Mouse (Mus musculus) MEL (cell line): ENCODE data around the gene Adprhl1. TPM values are rescaled to one million over a fixed set of nuclear protein-coding genes. Genes with fewer than 3 reads are reported as not detected.

Experiments
- DNase-seq: peaks from one replicate; pipeline ENCODE4 v3.0.0; 2011; ENCODE audit warnings: low read depth, low spot score
- H3K27ac ChIP-seq: 2 replicates; pipeline ENCODE4 v1.5.1; 2012; ENCODE audit warnings: low read depth, mild to moderate bottlenecking, control low read depth, low read length, moderate library complexity; ENCODE audit not compliant: control insufficient read depth
- H3K27me3 ChIP-seq, 2 experiments: fragments of 150-350 bp in 1 of 2; sonication (generic) in 1 of 2; 2 replicates each; pipeline ENCODE4 v1.6.1; 2012; ENCODE audit warnings: low read length in 2 of 2, mild to moderate bottlenecking in 2 of 2, improper control_type of control experiment in 1 of 2, moderate library complexity in 1 of 2; ENCODE audit not compliant: insufficient read depth in 2 of 2, control insufficient read depth in 1 of 2
- H3K36me3 ChIP-seq, 2 experiments: 2 replicates each; pipeline ENCODE4 v1.6.1; 2012 to 2014; ENCODE audit warnings: low read length in 2 of 2, improper control_type of control experiment in 1 of 2, inconsistent platforms in 1 of 2, mild to moderate bottlenecking in 1 of 2; ENCODE audit not compliant: insufficient read depth in 2 of 2, control insufficient read depth in 1 of 2
- H3K4me1 ChIP-seq, 2 experiments: fragments of 150-350 bp in 1 of 2; sonication (generic) in 1 of 2; 2 replicates each; pipeline ENCODE4 v1.6.1; 2012; ENCODE audit warnings: low read length in 2 of 2, improper control_type of control experiment in 1 of 2, mild to moderate bottlenecking in 1 of 2; ENCODE audit not compliant: insufficient read depth in 2 of 2, control insufficient read depth in 1 of 2
- H3K4me3 ChIP-seq, 2 experiments: fragments of 150-350 bp in 1 of 2; sonication (generic) in 1 of 2; 2 replicates each; pipeline ENCODE4 v1.5.1; 2012; ENCODE audit warnings: low read depth in 2 of 2, low read length in 2 of 2, mild to moderate bottlenecking in 2 of 2, moderate library complexity in 2 of 2, control low read depth in 1 of 2, improper control_type of control experiment in 1 of 2; ENCODE audit not compliant: control insufficient read depth in 1 of 2, insufficient read depth in 1 of 2
- H3K79me2 ChIP-seq: 2 replicates; pipeline ENCODE4 v1.6.1; 2012; ENCODE audit warnings: mild to moderate bottlenecking, low read length, moderate library complexity; ENCODE audit not compliant: control insufficient read depth, poor library complexity, insufficient read depth
- H3K9ac ChIP-seq: 2 replicates; pipeline ENCODE4 v1.6.1; 2012; ENCODE audit warnings: low read depth, mild to moderate bottlenecking, control low read depth, low read length, moderate library complexity; ENCODE audit not compliant: control insufficient read depth, poor library complexity, severe bottlenecking
- H3K9me3 ChIP-seq: fragments of 150-350 bp; sonication (generic); replicated peaks from 2 replicates; pipeline ENCODE4 v1.6.1; 2012; ENCODE audit warnings: mild to moderate bottlenecking, low read length, improper control_type of control experiment, moderate library complexity; ENCODE audit not compliant: insufficient read depth
- CHD1 ChIP-seq: IDR thresholded peaks from 2 replicates; pipeline ENCODE4 v1.6.1; 2012; ENCODE audit warnings: low read depth, mild to moderate bottlenecking, inconsistent platforms, low read length, improper control_type of control experiment
- EP300 ChIP-seq, 2 experiments: IDR thresholded peaks; 2 replicates each; pipeline ENCODE4 v1.6.1; 2011; ENCODE audit warnings: improper control_type of control experiment in 2 of 2, low read length in 2 of 2, low read depth in 1 of 2, mild to moderate bottlenecking in 1 of 2
- ETS1 ChIP-seq: IDR thresholded peaks from 2 replicates; pipeline ENCODE4 v1.6.1; 2012; ENCODE audit warnings: low read depth, mild to moderate bottlenecking, inconsistent platforms, low read length, improper control_type of control experiment, moderate library complexity
- HCFC1 ChIP-seq: IDR thresholded peaks from 2 replicates; pipeline ENCODE4 v1.6.1; 2012; ENCODE audit warnings: low read depth, mild to moderate bottlenecking, inconsistent platforms, low read length, improper control_type of control experiment, moderate library complexity
- JUND ChIP-seq: IDR thresholded peaks from 2 replicates; pipeline ENCODE4 v1.6.1; 2011; ENCODE audit warnings: low read depth, mild to moderate bottlenecking, improper control_type of control experiment, low read length
- MAX ChIP-seq: IDR thresholded peaks from 2 replicates; pipeline ENCODE4 v1.6.1; 2011; ENCODE audit warnings: low read length, improper control_type of control experiment
- MYB ChIP-seq: IDR thresholded peaks from 2 replicates; pipeline ENCODE4 v1.6.1; 2011; ENCODE audit warnings: mild to moderate bottlenecking, low read depth, low read length, improper control_type of control experiment
- POLR2A ChIP-seq, 2 experiments: IDR thresholded peaks; 2 replicates each; pipeline ENCODE4 v1.6.1; 2011 to 2012; ENCODE audit warnings: low read length in 2 of 2, mild to moderate bottlenecking in 2 of 2, control low read depth in 1 of 2, improper control_type of control experiment in 1 of 2, low read depth in 1 of 2, moderate library complexity in 1 of 2; ENCODE audit not compliant: control insufficient read depth in 1 of 2, insufficient read depth in 1 of 2, poor library complexity in 1 of 2
- RCOR1 ChIP-seq: IDR thresholded peaks from 2 replicates; pipeline ENCODE4 v1.6.1; 2012; ENCODE audit warnings: low read depth, mild to moderate bottlenecking, inconsistent platforms, low read length, improper control_type of control experiment
- TBP ChIP-seq: IDR thresholded peaks from 2 replicates; pipeline ENCODE4 v1.8.0; 2011; ENCODE audit warnings: low read depth, low read length, improper control_type of control experiment
- USF1 ChIP-seq: IDR thresholded peaks from 2 replicates; pipeline ENCODE4 v1.6.1; 2014; ENCODE audit warnings: low read depth, mild to moderate bottlenecking, inconsistent platforms, low read length, improper control_type of control experiment, moderate library complexity
- ZNF384 ChIP-seq: IDR thresholded peaks from 2 replicates; pipeline ENCODE4 v1.6.1; 2012; ENCODE audit warnings: low read depth, mild to moderate bottlenecking, inconsistent platforms, low read length, improper control_type of control experiment
- polyA plus RNA-seq, 2 experiments: library from polyadenylated mRNA; stranded (reverse) in 1 of 2; unstranded in 1 of 2; fragments of >175 nt in 1 of 2; fragments of >200 nt in 1 of 2; gene quantifications; 2 replicates each; pipeline versions ENCODE4 v1.2.1 to v1.2.4; 2012; ENCODE audit warnings: low replicate concordance in 2 of 2, low read depth in 1 of 2; ENCODE audit not compliant: insufficient read length in 2 of 2, insufficient read depth in 1 of 2, missing spikeins in 1 of 2
- total RNA-seq: library from RNA; depleted of rRNA; stranded (reverse); fragments of 300-350 nt; gene quantifications from 2 replicates; pipeline ENCODE4 v1.2.3, GENCODE M21; 2012

The Adprhl1 gene
- total and polyA plus RNA-seq, 3 experiments = not detected

- Histone ChIP-seq H3K27ac (no peak overlapping the region), H3K9me3 (no peaks in the 10 kb centered on the region), H3K9ac (no peak overlapping the region), H3K36me3 (no peaks in the 10 kb centered on the region), H3K4me3 (no peak overlapping the region), H3K27me3 (peaks cover 15 to 20% of the 10 kb centered on the region in 2 experiments), H3K79me2 (no peaks in the 10 kb centered on the region), H3K4me1 (no peaks in the 10 kb centered on the region)
- DNase-seq = no peak
- no peak for TF ChIP-seq CHD1
- TF ChIP-seq TBP = no peak
- no peak for TF ChIP-seq HCFC1
- no peak for TF ChIP-seq EP300 (IDR thresholded peaks at IDR 0.05; ENCODE audit: low read depth in 1 of 2, low read length in 2 of 2)
- TF ChIP-seq MAX = no peak
- TF ChIP-seq ZNF384 = no peak
- no peak for TF ChIP-seq POLR2A (IDR thresholded peaks at IDR 0.05; ENCODE audit: control insufficient read depth in 1 of 2, insufficient read depth in 1 of 2, low read depth in 1 of 2, low read length in 2 of 2, poor library complexity in 1 of 2)
Observed at GRCm38 (mm10) chr8:13228923-13229610, 24.9 kb downstream of the Adprhl1 start.

- H3K9ac ChIP-seq = no peak overlapping the region
- H3K79me2 ChIP-seq = no peaks in the 10 kb centered on the region
- no peaks in the 10 kb centered on the region for H3K9me3 ChIP-seq
- no peak for DNase-seq
- no peak overlapping the region for H3K27ac ChIP-seq
- peaks cover 8% of the 10 kb centered on the region in 2 experiments; a peak in 3 of 4 replicates for H3K27me3 ChIP-seq
- no peaks in the 10 kb centered on the region for H3K4me1 ChIP-seq
- H3K36me3 ChIP-seq = no peaks in the 10 kb centered on the region
- TF ChIP-seq MYB (no peak), USF1 (peak; percentile 55; the same call in 1 of the 2 replicates), JUND (no peak)
- TF ChIP-seq, all 39 proteins: peak for 1
- H3K4me3 ChIP-seq = no peak overlapping the region
Observed at GRCm38 (mm10) chr8:13227184-13227583, 26.8 kb downstream of the Adprhl1 start.

- H3K79me2 ChIP-seq = no peaks in the 10 kb centered on the region
- H3K9ac ChIP-seq = no peak overlapping the region
- H3K4me3 ChIP-seq = no peak overlapping the region
- H3K27me3 ChIP-seq = peaks cover 5 to 8% of the 10 kb centered on the region in 2 experiments; a peak in 3 of 4 replicates
- TF ChIP-seq ETS1 (no peak), RCOR1 (no peak)
- no peak overlapping the region for H3K27ac ChIP-seq
- no peaks in the 10 kb centered on the region for H3K9me3 ChIP-seq
- H3K36me3 ChIP-seq = no peaks in the 10 kb centered on the region
- no peaks in the 10 kb centered on the region for H3K4me1 ChIP-seq
- no peak for DNase-seq
Observed at GRCm38 (mm10) chr8:13226288-13226687, 27.7 kb downstream of the Adprhl1 start.
